9 mouse cellular contexts compared by ENCODE assay signal in genomic region chr7:19714836-19715235, GRCm38 (mm10). TPM values are rescaled to one million over a fixed set of nuclear protein-coding genes. Genes with fewer than 3 reads are reported as not detected.
A peak's percentile ranks its signal among the peaks of the same experiment; 100 is the strongest.
DNase-seq lines count a peak whose midpoint lies in the region; ATAC-seq and TF ChIP-seq lines count a peak whose summit lies in the region.
"Had no signal": no experiment of that assay in that cellular context is flagged by ENCODE, and none has a peak within 500 bp of the region (broad histone marks: within the 10 kb centered on the region; RNA-seq: fewer than 3 reads in every experiment).

No protein-coding gene starts in this region.

- peaks cover 6% of the 10 kb centered on the region for H3K4me1 ChIP-seq in liver, adult 2 months (ENCODE audit: control insufficient read depth, insufficient read depth, low read length)
- H3K4me1 ChIP-seq in embryonic facial prominence, embryonic 13.5 days: peaks cover 19% of the 10 kb centered on the region
- peaks cover 9% of the 10 kb centered on the region; the same call in 1 of the 2 replicates for H3K4me1 ChIP-seq in hindbrain, postnatal 0 days (ENCODE audit: insufficient read depth, low read length)

- under 1% methylated on average over 39 of the region's 39 CpGs for WGBS in liver, adult 2 months
- under 1% methylated on average over 39 of the region's 39 CpGs for WGBS in embryonic facial prominence, embryonic 13.5 days
- under 1% methylated on average over 39 of the region's 39 CpGs for WGBS in hindbrain, postnatal 0 days

- H3K27me3 ChIP-seq in liver, adult 2 months (ENCODE audit: control insufficient read depth, insufficient read depth, low read length): no peaks in the 10 kb centered on the region
- H3K27me3 ChIP-seq in embryonic facial prominence, embryonic 13.5 days: no peaks in the 10 kb centered on the region
- no peaks in the 10 kb centered on the region for H3K27me3 ChIP-seq in hindbrain, postnatal 0 days (ENCODE audit: insufficient read depth, low read length)
- no peaks in the 10 kb centered on the region for H3K27me3 ChIP-seq in myocyte (ENCODE audit: control insufficient read depth, insufficient read depth, insufficient read length)

- H3K9ac ChIP-seq in liver, adult 2 months (ENCODE audit: low read depth, low read length): peak overlapping the region; percentile 92
- H3K9ac ChIP-seq in embryonic facial prominence, embryonic 13.5 days: peak overlapping the region; percentile 98
- peak overlapping the region; percentile 98 for H3K9ac ChIP-seq in hindbrain, postnatal 0 days (replicated peaks; ENCODE audit: low read length)

- no peaks in the 10 kb centered on the region for H3K9me3 ChIP-seq in embryonic facial prominence, embryonic 13.5 days
- H3K9me3 ChIP-seq in hindbrain, postnatal 0 days (ENCODE audit: low read length): no peaks in the 10 kb centered on the region

- peak overlapping the region; percentile 93 for H3K4me3 ChIP-seq in liver, adult 2 months (ENCODE audit: insufficient read depth, low read depth, low read length)
- peak overlapping the region; percentile 100 for H3K4me3 ChIP-seq in embryonic facial prominence, embryonic 13.5 days
- H3K4me3 ChIP-seq in hindbrain, postnatal 0 days (ENCODE audit: low read length): peak overlapping the region; percentile 98
- peak overlapping the region; percentile 53 for H3K4me3 ChIP-seq in myocyte

- H3ac ChIP-seq in myocyte (ENCODE audit: control insufficient read depth, insufficient read length): peak overlapping the region; percentile 94

- no peak for DNase-seq in liver, adult 2 months (ENCODE audit: extremely low read depth, low read depth, low spot score)
- no peak for DNase-seq in liver
- peak; percentile 15 for DNase-seq in hindbrain, postnatal 0 days (ENCODE audit: low spot score)
- DNase-seq in embryo, embryonic 10.5 days (ENCODE audit: low spot score): no peak
- DNase-seq in right cerebral cortex, postnatal 4 days: no peak
- DNase-seq in thymus, postnatal 0 days (ENCODE audit: low spot score): no peak

- H3K36me3 ChIP-seq in liver, adult 2 months (ENCODE audit: control insufficient read depth, insufficient read depth, low read length): peaks cover 7% of the 10 kb centered on the region; the same call in 1 of the 2 replicates
- peaks cover 61% of the 10 kb centered on the region for H3K36me3 ChIP-seq in embryonic facial prominence, embryonic 13.5 days
- H3K36me3 ChIP-seq in hindbrain, postnatal 0 days (ENCODE audit: insufficient read depth, low read length): peaks cover 12% of the 10 kb centered on the region; the same call in 1 of the 2 replicates
- H3K36me3 ChIP-seq in myocyte (ENCODE audit: control insufficient read depth, insufficient read depth): peaks cover 12% of the 10 kb centered on the region

- peak overlapping the region; percentile 75 for H3K27ac ChIP-seq in liver, adult 2 months (replicated peaks; ENCODE audit: insufficient read depth, low read depth, low read length)
- H3K27ac ChIP-seq in embryonic facial prominence, embryonic 13.5 days: peak overlapping the region; percentile 72
- H3K27ac ChIP-seq in hindbrain, postnatal 0 days: peak overlapping the region; percentile 91

- peak overlapping the region; percentile 92 for H3K4me2 ChIP-seq in embryonic facial prominence, embryonic 13.5 days
- peak overlapping the region; percentile 95 for H3K4me2 ChIP-seq in hindbrain, postnatal 0 days (ENCODE audit: low read depth, low read length)
- peak overlapping the region; percentile 91 for H3K4me2 ChIP-seq in myocyte (ENCODE audit: low read depth)

- TF ChIP-seq POLR2A in liver, adult 2 months (IDR thresholded peaks at IDR 0.05; ENCODE audit: extremely low read depth, insufficient read depth, low read length): no peak
- no peak for TF ChIP-seq POLR2A in myocyte (IDR thresholded peaks at IDR 0.05; ENCODE audit: insufficient read length, low read depth)

- ATAC-seq in embryonic facial prominence, embryonic 13.5 days (ENCODE audit: insufficient number of reproducible peaks, insufficient read depth, low FRiP score, low TSS enrichment, low read depth): no peak
- no peak for ATAC-seq in hindbrain, postnatal 0 days

- 0 out of 2 replicates have a peak, but pooled peaks cover 3% of the 10 kb centered on the region for H3K79me2 ChIP-seq in liver, adult 2 months (ENCODE audit: control insufficient read depth, insufficient read depth, low read length)
- peaks cover 20% of the 10 kb centered on the region for H3K79me2 ChIP-seq in myocyte (ENCODE audit: control insufficient read depth, insufficient read depth)

- TF ChIP-seq CTCF in liver, adult 2 months (IDR thresholded peaks at IDR 0.05; ENCODE audit: low read depth, low read length): no peak
- TF ChIP-seq CTCF in hindbrain, postnatal 0 days (IDR thresholded peaks at IDR 0.05; ENCODE audit: low read depth): no peak

TF ChIP-seq in myocyte, 11 proteins besides CTCF, POLR2A, EP300 and RAD21:
- TF ChIP-seq CEBPB (IDR thresholded peaks at IDR 0.05; ENCODE audit: insufficient read depth, poor library complexity, severe bottlenecking) (no peak), MYOD1 (IDR thresholded peaks at IDR 0.05; ENCODE audit: control insufficient read depth in 1 of 3, insufficient read length in 2 of 3, low read depth in 2 of 3) (no peak), REST (IDR thresholded peaks at IDR 0.05; ENCODE audit: insufficient read depth, insufficient read length) (no peak), TCF12 (IDR thresholded peaks at IDR 0.05; ENCODE audit: insufficient read depth, poor library complexity, severe bottlenecking) (no peak), MYOG (IDR thresholded peaks at IDR 0.05; ENCODE audit: control insufficient read depth in 1 of 3, insufficient read depth in 1 of 3, insufficient read length in 2 of 3, low read depth in 2 of 3) (no peak), POLR2AphosphoS2 (IDR thresholded peaks at IDR 0.05; ENCODE audit: insufficient read length, low read depth) (no peak), TCF3 (IDR thresholded peaks at IDR 0.05; ENCODE audit: insufficient read length, low read depth) (no peak), E2F4 (IDR thresholded peaks at IDR 0.05; ENCODE audit: insufficient read depth) (no peak), SRF (IDR thresholded peaks at IDR 0.05; ENCODE audit: control insufficient read depth, insufficient read length, low read depth) (no peak), USF1 (IDR thresholded peaks at IDR 0.05; ENCODE audit: low read depth) (no peak)

RNA-seq across cellular contexts. Expression of gene Tomm40, which starts 0.4 kb away (rescaled TPM):
- 22.3 and 26.9 TPM in 2 replicates for total RNA-seq in liver, adult 2 months (2014; rRNA removed)
- polyA plus RNA-seq in liver, adult 2 months (2012; rRNA removed): 48.7 and 56.2 TPM in 2 replicates
- 112 and 139 TPM in 2 replicates for polyA plus RNA-seq in embryonic facial prominence, embryonic 13.5 days (2015; fragmentation: Nextera tagmentation; extraction: Ambion mirVana)
- 147 and 151 TPM in 2 replicates for total RNA-seq in hindbrain, postnatal 0 days (2014; rRNA removed)
- 172 and 173 TPM in 2 replicates for polyA plus RNA-seq in hindbrain, postnatal 0 days (2015; fragmentation: Nextera tagmentation; extraction: Ambion mirVana)
- 112 TPM for polyA plus RNA-seq in myocyte (2012; fragmentation: generic; extraction: Trizol)
- polyA plus RNA-seq in thymus, postnatal 0 days (2015; fragmentation: Nextera tagmentation; extraction: Ambion mirVana): 132 and 140 TPM in 2 replicates

RNA-seq across cellular contexts. Expression of gene Apoe, which starts 15.8 kb away (rescaled TPM):
- total RNA-seq in liver, adult 2 months (2014; rRNA removed): 23,407 and 25,019 TPM in 2 replicates
- polyA plus RNA-seq in liver, adult 2 months (2012; rRNA removed): 39,394 and 43,401 TPM in 2 replicates
- 200 and 263 TPM in 2 replicates for polyA plus RNA-seq in embryonic facial prominence, embryonic 13.5 days (2015; fragmentation: Nextera tagmentation; extraction: Ambion mirVana)
- total RNA-seq in hindbrain, postnatal 0 days (2014; rRNA removed): 2,123 and 2,525 TPM in 2 replicates
- polyA plus RNA-seq in hindbrain, postnatal 0 days (2015; fragmentation: Nextera tagmentation; extraction: Ambion mirVana): 3,307 and 3,685 TPM in 2 replicates
- polyA plus RNA-seq in myocyte (2012; fragmentation: generic; extraction: Trizol): 2.3 TPM
- 624 and 627 TPM in 2 replicates for polyA plus RNA-seq in thymus, postnatal 0 days (2015; fragmentation: Nextera tagmentation; extraction: Ambion mirVana)

RNA-seq across cellular contexts. Expression of gene Apoc1, which starts 22.4 kb away (rescaled TPM):
- 7,017 and 7,765 TPM in 2 replicates for total RNA-seq in liver, adult 2 months (2014; rRNA removed)
- polyA plus RNA-seq in liver, adult 2 months (2012; rRNA removed): 5,801 and 8,240 TPM in 2 replicates
- polyA plus RNA-seq in embryonic facial prominence, embryonic 13.5 days (2015; fragmentation: Nextera tagmentation; extraction: Ambion mirVana): 10.3 and 17.3 TPM in 2 replicates
- total RNA-seq in hindbrain, postnatal 0 days (2014; rRNA removed): 1.5 and 2.3 TPM in 2 replicates
- 13.9 and 14.2 TPM in 2 replicates for polyA plus RNA-seq in hindbrain, postnatal 0 days (2015; fragmentation: Nextera tagmentation; extraction: Ambion mirVana)
- polyA plus RNA-seq in myocyte (2012; fragmentation: generic; extraction: Trizol): not detected
- polyA plus RNA-seq in thymus, postnatal 0 days (2015; fragmentation: Nextera tagmentation; extraction: Ambion mirVana): 21.1 and 21.3 TPM in 2 replicates

RNA-seq across cellular contexts. Expression of gene Apoc4, which starts 33.6 kb away (rescaled TPM):
- total RNA-seq in liver, adult 2 months (2014; rRNA removed): 2,758 and 2,845 TPM in 2 replicates
- 3,664 and 4,159 TPM in 2 replicates for polyA plus RNA-seq in liver, adult 2 months (2012; rRNA removed)
- 1.5 TPM in 1 of 2 replicates, not detected in the other for polyA plus RNA-seq in embryonic facial prominence, embryonic 13.5 days (2015; fragmentation: Nextera tagmentation; extraction: Ambion mirVana)
- not detected in 2 replicates for total RNA-seq in hindbrain, postnatal 0 days (2014; rRNA removed)
- polyA plus RNA-seq in hindbrain, postnatal 0 days (2015; fragmentation: Nextera tagmentation; extraction: Ambion mirVana): not detected in 2 replicates
- not detected for polyA plus RNA-seq in myocyte (2012; fragmentation: generic; extraction: Trizol)
- polyA plus RNA-seq in thymus, postnatal 0 days (2015; fragmentation: Nextera tagmentation; extraction: Ambion mirVana): 0.29 and 0.75 TPM in 2 replicates

RNA-seq across cellular contexts. Expression of gene Gm44805, which starts 33.6 kb away (rescaled TPM):
- total RNA-seq in liver, adult 2 months (2014; rRNA removed): 38.2 and 45.8 TPM in 2 replicates
- polyA plus RNA-seq in liver, adult 2 months (2012; rRNA removed): 86.3 and 159 TPM in 2 replicates
- 0.69 TPM in 1 of 2 replicates, not detected in the other for polyA plus RNA-seq in embryonic facial prominence, embryonic 13.5 days (2015; fragmentation: Nextera tagmentation; extraction: Ambion mirVana)
- total RNA-seq in hindbrain, postnatal 0 days (2014; rRNA removed): not detected in 2 replicates
- polyA plus RNA-seq in hindbrain, postnatal 0 days (2015; fragmentation: Nextera tagmentation; extraction: Ambion mirVana): not detected in 2 replicates
- polyA plus RNA-seq in myocyte (2012; fragmentation: generic; extraction: Trizol): not detected
- polyA plus RNA-seq in thymus, postnatal 0 days (2015; fragmentation: Nextera tagmentation; extraction: Ambion mirVana): 0.59 TPM in 1 of 2 replicates, not detected in the other
- total RNA-seq: neutrophil, adult 5-6 weeks had no signal

Comparison
In these comparisons a context has a peak if more than half of its experiments do, and no peak if none do; other contexts are left out.
1. RNA of gene Apoe, which starts 15.8 kb away (polyA plus RNA-seq): 39,394 to 43,401 TPM in liver, adult 2 months, 3,307 to 3,685 TPM in hindbrain, postnatal 0 days, 624 to 627 TPM in thymus, postnatal 0 days and 200 to 263 TPM in embryonic facial prominence, embryonic 13.5 days; 2.3 TPM in myocyte (single experiment); every median in the first group is over 10 times any median in the second.
2. RNA of gene Apoc1, which starts 22.4 kb away (polyA plus RNA-seq): 5,801 to 8,240 TPM in liver, adult 2 months; 21.1 to 21.3 TPM in thymus, postnatal 0 days, 13.9 to 14.2 TPM in hindbrain, postnatal 0 days, 10.3 to 17.3 TPM in embryonic facial prominence, embryonic 13.5 days and not detected in myocyte (single experiment); every median in the first group is over 100 times any median in the second.
3. Peak in every context shown above with its lines, with median percentiles within 50 percentile points of each other: H3K27ac ChIP-seq, H3K4me3 ChIP-seq, H3K9ac ChIP-seq and H3K4me2 ChIP-seq.